Mouse (Mus musculus) ES-E14 (cell line): Measurements from ENCODE around the gene Col1a1. TPM values are rescaled to one million over a fixed set of nuclear protein-coding genes. Genes with fewer than 3 reads are reported as not detected.

ENCODE experiments used
- DNase-seq: peaks from one replicate; pipeline ENCODE4 v3.0.0-alpha.2; 2013; ENCODE audit warnings: low read depth, low spot score
- H3K27ac ChIP-seq: 2 replicates; pipeline ENCODE4 v1.5.1; 2012; ENCODE audit warnings: low read depth, mild to moderate bottlenecking, low read length, moderate library complexity, mixed read lengths; ENCODE audit not compliant: poor library complexity, insufficient read depth, severe bottlenecking
- H3K36me3 ChIP-seq: 2 replicates; pipeline ENCODE4 v1.6.1; 2012; ENCODE audit warnings: mild to moderate bottlenecking, low read length, moderate library complexity, mixed read lengths; ENCODE audit not compliant: control insufficient read depth, poor library complexity, insufficient read depth, severe bottlenecking
- H3K4me1 ChIP-seq, 2 experiments: fragments of 150-350 bp in 1 of 2; sonication (generic) in 1 of 2; 2 replicates each; pipeline ENCODE4 v1.6.1; 2012; ENCODE audit warnings: low read length in 2 of 2, mild to moderate bottlenecking in 1 of 2, mixed read lengths in 1 of 2; ENCODE audit not compliant: control insufficient read depth in 2 of 2, insufficient read depth in 2 of 2, poor library complexity in 1 of 2
- H3K4me3 ChIP-seq, 2 experiments: fragments of 150-350 bp in 1 of 2; sonication (generic) in 1 of 2; 2 replicates each; pipeline ENCODE4 v1.5.1; 2012; ENCODE audit warnings: low read length in 2 of 2, low read depth in 1 of 2, mild to moderate bottlenecking in 1 of 2, mixed read lengths in 1 of 2; ENCODE audit not compliant: insufficient read depth in 1 of 2, poor library complexity in 1 of 2, severe bottlenecking in 1 of 2
- H3K9ac ChIP-seq: 2 replicates; pipeline ENCODE4 v1.6.1; 2012; ENCODE audit warnings: low read depth, mild to moderate bottlenecking, low read length, mixed read lengths; ENCODE audit not compliant: poor library complexity, insufficient read depth, severe bottlenecking
- H3K9me3 ChIP-seq: fragments of 150-350 bp; sonication (generic); 2 replicates; pipeline ENCODE4 v1.6.1; 2012; ENCODE audit warnings: low read depth, mild to moderate bottlenecking, low read length; ENCODE audit not compliant: control insufficient read depth, insufficient read depth
- CHD2 ChIP-seq: IDR thresholded peaks from 2 replicates; pipeline ENCODE4 v1.6.1; 2014; ENCODE audit warnings: mild to moderate bottlenecking, low read depth, low read length, inconsistent platforms
- HCFC1 ChIP-seq: IDR thresholded peaks from 2 replicates; pipeline ENCODE4 v1.6.1; 2012; ENCODE audit warnings: low read length, inconsistent platforms, borderline replicate concordance; ENCODE audit not compliant: insufficient read depth
- MAFK ChIP-seq: IDR thresholded peaks from 2 replicates; pipeline ENCODE4 v1.6.1; 2014; ENCODE audit warnings: mild to moderate bottlenecking, low read depth, low read length, inconsistent platforms; ENCODE audit not compliant: insufficient read depth
- ZC3H11A ChIP-seq: IDR thresholded peaks from 2 replicates; pipeline ENCODE4 v1.6.1; 2012; ENCODE audit warnings: low read depth, mild to moderate bottlenecking, inconsistent platforms, low read length, borderline replicate concordance
- ZNF384 ChIP-seq: IDR thresholded peaks from 2 replicates; pipeline ENCODE4 v1.6.1; 2012; ENCODE audit warnings: low read depth, low read length, inconsistent platforms
- in situ Hi-C, 2 experiments: fragments of 600-800 bp; cut with MboI; formaldehyde crosslinking; loops; one replicate each; pipeline ENCODE4 v1.15.1; 2025; ENCODE audit warnings: low sequenced_read_pairs in 2 of 2, inconsistent platforms in 1 of 2; ENCODE audit not compliant: unreplicated experiment in 2 of 2
- total RNA-seq: library from RNA; depleted of rRNA; stranded (reverse); fragments of 300-350 nt; gene quantifications from 2 replicates; pipeline ENCODE4 v1.2.3, GENCODE M21; 2012

Gene Col1a1
- total RNA-seq, 1 experiment = 125 TPM

- Histone ChIP-seq H3K27ac (no peak overlapping the region), H3K4me1 (peaks cover 0 to 24% of the 10 kb centered on the region in 2 experiments; a peak in 2 of 4 replicates), H3K9me3 (no peaks in the 10 kb centered on the region), H3K9ac (no peak overlapping the region), H3K4me3 (no peak overlapping the region), H3K36me3 (peaks cover 13% of the 10 kb centered on the region; the same call in 1 of the 2 replicates)
- in situ Hi-C loops = no loop called here
- DNase-seq = no peak
- TF ChIP-seq ZNF384 (no peak), ZC3H11A (no peak), MAFK (no peak), HCFC1 (no peak), CHD2 (no peak)
Observed at GRCm38 (mm10) chr11:94996101-94996500, 60.1 kb downstream of the Col1a1 start.

DNA sequence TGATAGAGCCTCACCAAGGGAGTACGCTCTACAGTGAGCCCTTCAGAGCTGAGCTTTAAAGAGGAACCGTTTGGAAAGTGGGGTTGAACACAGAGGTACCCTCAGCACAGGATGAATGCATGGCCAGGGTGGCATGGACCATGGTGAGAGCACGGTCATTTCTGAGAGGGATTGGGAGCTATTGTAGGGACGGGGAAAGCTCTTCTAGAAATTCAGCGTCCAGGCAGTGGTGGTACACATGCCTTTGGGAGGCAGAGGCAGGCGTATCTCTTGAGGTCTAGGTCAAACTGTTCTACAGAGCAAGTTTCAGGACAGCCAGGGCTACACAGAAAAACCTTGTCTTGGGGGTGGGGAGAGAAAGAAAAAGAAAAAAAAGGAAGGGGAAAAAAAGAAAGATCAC, 61.0 kb downstream of the Col1a1 start:
- Histone ChIP-seq H3K9ac (no peak overlapping the region), H3K36me3 (peaks cover 21% of the 10 kb centered on the region), H3K4me3 (no peak overlapping the region), H3K27ac (no peak overlapping the region), H3K9me3 (no peaks in the 10 kb centered on the region), H3K4me1 (peaks cover 0 to 23% of the 10 kb centered on the region in 2 experiments; a peak in 2 of 4 replicates)
- TF ChIP-seq HCFC1 = no peak
- TF ChIP-seq MAFK = no peak
- TF ChIP-seq CHD2 = no peak
- no peak for DNase-seq
- in situ Hi-C loops = no loop called here

DNA sequence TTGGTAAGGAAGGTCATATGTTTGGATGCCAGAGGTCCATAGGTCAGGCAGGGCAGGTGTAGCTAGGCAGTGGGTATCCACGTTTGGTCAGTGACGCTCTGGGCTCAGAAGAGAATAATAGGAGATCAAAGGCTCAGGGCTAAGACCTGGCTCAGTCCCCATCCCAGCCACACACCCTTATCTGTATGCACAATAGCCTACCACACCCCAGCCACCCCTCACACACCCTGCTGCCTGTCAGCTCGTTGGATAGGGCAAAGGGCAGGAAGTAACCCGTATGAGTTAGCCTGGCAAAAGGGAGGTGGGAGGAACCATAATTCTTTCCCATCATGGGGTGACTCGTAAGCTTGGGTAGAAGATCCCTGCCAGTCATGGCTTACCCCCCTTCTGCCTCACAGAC, 61.6 kb downstream of the Col1a1 start:
- no peak overlapping the region for H3K4me3 ChIP-seq
- no peak overlapping the region for H3K27ac ChIP-seq
- in situ Hi-C loops = no loop called here
- TF ChIP-seq ZNF384 = no peak
- TF ChIP-seq ZC3H11A = no peak
- H3K36me3 ChIP-seq = peaks cover 25% of the 10 kb centered on the region
- no peaks in the 10 kb centered on the region for H3K9me3 ChIP-seq
- H3K4me1 ChIP-seq = peaks cover 0 to 17% of the 10 kb centered on the region in 2 experiments; a peak in 2 of 4 replicates
- no peak for DNase-seq
- no peak overlapping the region for H3K9ac ChIP-seq

- in situ Hi-C loops = no loop called here
- Histone ChIP-seq H3K27ac (no peak overlapping the region), H3K9ac (no peak overlapping the region), H3K4me3 (no peak overlapping the region), H3K9me3 (no peaks in the 10 kb centered on the region), H3K36me3 (peaks cover 26% of the 10 kb centered on the region), H3K4me1 (peaks cover 0 to 17% of the 10 kb centered on the region in 2 experiments; a peak in 2 of 4 replicates)
- TF ChIP-seq MAFK = no peak
- TF ChIP-seq ZNF384 = no peak
- no peak for TF ChIP-seq ZC3H11A
- no peak for TF ChIP-seq CHD2
- TF ChIP-seq HCFC1 = no peak
- DNase-seq = no peak
Observed at GRCm38 (mm10) chr11:94998041-94998531, 62.1 kb downstream of the Col1a1 start.

DNA sequence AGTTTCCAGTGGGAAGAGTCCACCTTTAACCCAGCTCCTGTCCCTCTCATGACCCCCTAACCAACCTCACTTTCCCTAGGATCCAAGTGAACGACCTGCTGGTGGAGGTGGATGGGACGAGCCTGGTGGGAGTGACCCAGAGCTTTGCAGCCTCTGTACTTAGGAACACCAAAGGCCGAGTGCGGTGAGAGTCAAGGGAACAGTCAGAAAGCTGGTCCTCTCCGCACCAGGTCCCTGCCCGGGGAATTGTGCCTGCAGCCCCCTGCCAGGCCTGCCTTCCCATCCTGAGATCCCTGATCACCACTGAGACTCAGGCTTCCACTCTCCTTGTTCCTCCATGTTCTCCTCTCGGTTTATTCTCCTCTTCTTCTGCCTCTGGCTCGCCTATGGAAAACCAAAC, 64.1 kb downstream of the Col1a1 start:
- Histone ChIP-seq H3K4me3 (no peak overlapping the region), H3K36me3 (peaks cover 33% of the 10 kb centered on the region), H3K4me1 (peaks cover 0 to 9% of the 10 kb centered on the region in 2 experiments; a peak in 1 of 4 replicates), H3K9me3 (no peaks in the 10 kb centered on the region), H3K9ac (no peak overlapping the region), H3K27ac (no peak overlapping the region)
- no peak for DNase-seq
- in situ Hi-C loops = no loop called here
- TF ChIP-seq ZC3H11A = no peak
- no peak for TF ChIP-seq HCFC1
- TF ChIP-seq MAFK = no peak
- no peak for TF ChIP-seq ZNF384
- TF ChIP-seq CHD2 = no peak
